16 mouse cellular contexts compared by ENCODE assay signal in the genomic region with DNA sequence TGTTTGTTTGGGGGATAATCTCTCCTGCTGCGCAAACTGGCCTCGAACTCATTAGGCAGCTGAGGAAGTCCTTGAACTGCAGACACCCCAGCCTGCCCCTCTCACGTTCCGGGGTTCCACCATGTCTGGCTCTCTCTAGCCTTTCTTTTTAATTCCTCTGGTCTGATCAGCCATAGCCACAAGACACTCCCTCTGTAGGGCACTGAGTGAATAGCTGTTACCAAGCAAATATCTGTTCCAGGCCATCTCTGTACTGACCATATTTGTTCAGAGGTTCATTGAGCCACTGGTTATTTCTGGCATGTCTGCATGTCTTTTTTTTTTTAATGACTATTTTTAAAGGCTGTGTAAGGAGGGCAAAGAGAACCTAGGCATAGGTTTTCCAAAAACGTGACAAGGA. TPM values are rescaled to one million over a fixed set of nuclear protein-coding genes. Genes with fewer than 3 reads are reported as not detected.
DNase-seq lines count a peak whose midpoint lies in the region; ATAC-seq and TF ChIP-seq lines count a peak whose summit lies in the region.
"Not testable (repeated sequence)": the region's sequence is repeated elsewhere in the genome, so short reads cannot be mapped to it uniquely, and the experiment has no call there.
"Had no signal": no experiment of that assay in that cellular context is flagged by ENCODE, and none has a peak within 500 bp of the region (broad histone marks: within the 10 kb centered on the region; RNA-seq: fewer than 3 reads in every experiment).

No protein-coding gene starts in this region.

- H3K4me2 ChIP-seq in forebrain, embryonic 12.5 days; liver, embryonic 14.5 days (ENCODE audit: low read depth): not testable (repeated sequence)
- peak overlapping the region; percentile 76 for H3K4me2 ChIP-seq in heart, embryonic 14.5 days (ENCODE audit: low read length)

- not testable (repeated sequence) for H3K4me3 ChIP-seq in forebrain, embryonic 12.5 days (replicated peaks); heart, embryonic 14.5 days (ENCODE audit: control insufficient read depth in 1 of 2, insufficient read depth in 1 of 2, low read depth in 1 of 2, low read length in 2 of 2); liver, embryonic 14.5 days (ENCODE audit: insufficient read depth in 1 of 2, low read depth in 2 of 2, low read length in 2 of 2)

- TF ChIP-seq POLR2A in brain, embryonic 14.5 days (IDR thresholded peaks at IDR 0.05; ENCODE audit: borderline replicate concordance, extremely low read depth, insufficient read depth, insufficient read length, poor library complexity, severe bottlenecking) = not testable (repeated sequence)

- H3K4me1 ChIP-seq in forebrain, embryonic 12.5 days; heart, embryonic 14.5 days (ENCODE audit: control insufficient read depth in 2 of 2, insufficient read depth in 2 of 2, low read length in 2 of 2); liver, embryonic 14.5 days (replicated peaks; ENCODE audit: control insufficient read depth in 2 of 2, insufficient read depth in 2 of 2, low read length in 1 of 2): not testable (repeated sequence)

- not testable (repeated sequence) for H3K27me3 ChIP-seq in forebrain, embryonic 12.5 days; heart, embryonic 14.5 days (ENCODE audit: control insufficient read depth, insufficient read depth, low read length); liver, embryonic 14.5 days (ENCODE audit: control insufficient read depth, insufficient read depth, low read length)

- TF ChIP-seq CTCF in brain, embryonic 14.5 days (IDR thresholded peaks at IDR 0.05; ENCODE audit: borderline replicate concordance, extremely low read depth, insufficient read depth, insufficient read length) = peak; percentile 3; the same call in 1 of the 2 replicates
- peak; percentile 25; the same call in 1 of the 2 replicates for TF ChIP-seq CTCF in liver, embryonic 14.5 days (IDR thresholded peaks at IDR 0.05; ENCODE audit: low read depth)

- not testable (repeated sequence) for H3K9ac ChIP-seq in forebrain, embryonic 12.5 days; heart, embryonic 14.5 days (ENCODE audit: low read length); liver, embryonic 14.5 days (replicated peaks)

- peak; percentile 26 for DNase-seq in CD4-positive, CD25-positive, alpha-beta regulatory T cell, adult 2 months (ENCODE audit: low read depth, low spot score)
- not testable (repeated sequence) for DNase-seq in brain, embryonic 14.5 days (ENCODE audit: low read depth); liver, embryonic 14.5 days (ENCODE audit: low read depth in 3 of 3, low spot score in 3 of 3)

- not testable (repeated sequence) for H3K36me3 ChIP-seq in forebrain, embryonic 12.5 days (replicated peaks); heart, embryonic 14.5 days (ENCODE audit: control insufficient read depth, insufficient read depth, low read length); liver, embryonic 14.5 days (replicated peaks; ENCODE audit: control insufficient read depth, insufficient read depth, low read depth)

- not testable (repeated sequence) for H3K9me3 ChIP-seq in forebrain, embryonic 12.5 days; heart, embryonic 14.5 days (ENCODE audit: control insufficient read depth, low read length); liver, embryonic 14.5 days (ENCODE audit: control insufficient read depth, low read length)

- not testable (repeated sequence) for TF ChIP-seq EP300 in liver, embryonic 14.5 days (IDR thresholded peaks at IDR 0.05; ENCODE audit: low read depth)

- not testable (repeated sequence) for H3K27ac ChIP-seq in forebrain, embryonic 12.5 days; heart, embryonic 14.5 days (replicated peaks in 1 of 2; ENCODE audit: control insufficient read depth in 1 of 2, insufficient read depth in 1 of 2, low read depth in 2 of 2, low read length in 2 of 2); liver, embryonic 14.5 days

- WGBS in forebrain, embryonic 12.5 days = 52% methylated on average over 5 of the region's 5 CpGs
- WGBS in heart, embryonic 14.5 days = 51% methylated on average over 5 of the region's 5 CpGs
- 48% methylated on average over 5 of the region's 5 CpGs for WGBS in liver, embryonic 14.5 days (ENCODE audit: insufficient replicate concordance)

- ATAC-seq in forebrain, embryonic 12.5 days (ENCODE audit: low FRiP score) = 0 out of 2 replicates have a peak, but pooled peaks have one; percentile 33
- ATAC-seq in heart, embryonic 14.5 days (ENCODE audit: insufficient number of reproducible peaks, insufficient read depth, low FRiP score, low read depth) = peak; percentile 45; the same call in 1 of the 2 replicates
- ATAC-seq in inflammation-experienced regulatory T-cells, adult 6 months = peak; percentile 39
- not testable (repeated sequence) for ATAC-seq in liver, embryonic 14.5 days (ENCODE audit: insufficient read depth)
- peak; percentile 70 for ATAC-seq in megakaryocyte-erythroid progenitor cell, adult 5-6 weeks (replicated peaks; ENCODE audit: low FRiP score, low TSS enrichment, poor library complexity, severe bottlenecking)

RNA-seq across cellular contexts. Expression of gene Crtap, which starts 21.1 kb away (rescaled TPM):
- 26.2 and 32.6 TPM in 2 replicates for polyA plus RNA-seq in brain, embryonic 14.5 days (2012; rRNA removed)
- 28.3 and 36.8 TPM in 2 replicates for polyA plus RNA-seq in forebrain, embryonic 12.5 days (2016; fragmentation: Nextera tagmentation; extraction: Ambion mirVana)
- 145 and 156 TPM in 2 replicates for polyA plus RNA-seq in heart, embryonic 14.5 days (2014; fragmentation: Nextera tagmentation; extraction: Ambion mirVana)
- polyA plus RNA-seq in inflammation-experienced regulatory T-cells, adult 6 months (2017; shearing (Covaris generic)) = 1 to 10 TPM; 2.5 to 3.9 (median 3.1) TPM
- polyA plus RNA-seq in liver, embryonic 14.5 days (2012; rRNA removed) = 12.8 and 13.1 TPM in 2 replicates
- 13.7 and 19.6 TPM in 2 replicates for polyA plus RNA-seq in liver, embryonic 14.5 days (2014; fragmentation: Nextera tagmentation; extraction: Ambion mirVana)
- total RNA-seq in megakaryocyte-erythroid progenitor cell, adult 5-6 weeks (2014; fragmentation: Nextera tagmentation) = 19.9 and 45.0 TPM in 2 replicates
- 13.1 and 13.6 TPM in 2 replicates for total RNA-seq in megakaryocyte-erythroid progenitor cell, adult 5-6 weeks (2017)

RNA-seq across cellular contexts. Expression of gene Glb1, which starts 31.5 kb away (rescaled TPM):
- 25.3 and 27.4 TPM in 2 replicates for polyA plus RNA-seq in brain, embryonic 14.5 days (2012; rRNA removed)
- 19.9 and 21.4 TPM in 2 replicates for polyA plus RNA-seq in forebrain, embryonic 12.5 days (2016; fragmentation: Nextera tagmentation; extraction: Ambion mirVana)
- polyA plus RNA-seq in heart, embryonic 14.5 days (2014; fragmentation: Nextera tagmentation; extraction: Ambion mirVana) = 53.2 and 54.5 TPM in 2 replicates
- polyA plus RNA-seq in inflammation-experienced regulatory T-cells, adult 6 months (2017; shearing (Covaris generic)) = 10 to 100 TPM; 30.2 to 38.0 (median 34.6) TPM
- polyA plus RNA-seq in liver, embryonic 14.5 days (2012; rRNA removed) = 10.2 and 10.5 TPM in 2 replicates
- 13.1 TPM in 2 replicates for polyA plus RNA-seq in liver, embryonic 14.5 days (2014; fragmentation: Nextera tagmentation; extraction: Ambion mirVana)
- 15.9 and 20.4 TPM in 2 replicates for total RNA-seq in megakaryocyte-erythroid progenitor cell, adult 5-6 weeks (2014; fragmentation: Nextera tagmentation)
- 11.5 and 23.4 TPM in 2 replicates for total RNA-seq in megakaryocyte-erythroid progenitor cell, adult 5-6 weeks (2017)

RNA-seq across cellular contexts. Expression of gene Tmppe, which starts 31.5 kb away (rescaled TPM):
- 3.2 and 4.9 TPM in 2 replicates for polyA plus RNA-seq in brain, embryonic 14.5 days (2012; rRNA removed)
- 8.2 and 8.7 TPM in 2 replicates for polyA plus RNA-seq in forebrain, embryonic 12.5 days (2016; fragmentation: Nextera tagmentation; extraction: Ambion mirVana)
- 3.0 and 4.4 TPM in 2 replicates for polyA plus RNA-seq in heart, embryonic 14.5 days (2014; fragmentation: Nextera tagmentation; extraction: Ambion mirVana)
- polyA plus RNA-seq in inflammation-experienced regulatory T-cells, adult 6 months (2017; shearing (Covaris generic)) = 10 to 100 TPM in 2 of 3 experiments, 1 to 10 TPM in 1; 9.9 to 14.3 (median 12.1) TPM
- 1.2 TPM in 2 replicates for polyA plus RNA-seq in liver, embryonic 14.5 days (2012; rRNA removed)
- polyA plus RNA-seq in liver, embryonic 14.5 days (2014; fragmentation: Nextera tagmentation; extraction: Ambion mirVana) = 0.36 and 0.62 TPM in 2 replicates
- total RNA-seq in megakaryocyte-erythroid progenitor cell, adult 5-6 weeks (2014; fragmentation: Nextera tagmentation) = 4.5 TPM in 2 replicates
- total RNA-seq in megakaryocyte-erythroid progenitor cell, adult 5-6 weeks (2017) = 0.75 and 3.7 TPM in 2 replicates

RNA-seq across cellular contexts. Expression of gene Bcl2a1c, which starts 39.5 kb away (rescaled TPM):
- not detected in 2 replicates for polyA plus RNA-seq in brain, embryonic 14.5 days (2012; rRNA removed)
- polyA plus RNA-seq in forebrain, embryonic 12.5 days (2016; fragmentation: Nextera tagmentation; extraction: Ambion mirVana) = not detected in 2 replicates
- polyA plus RNA-seq in heart, embryonic 14.5 days (2014; fragmentation: Nextera tagmentation; extraction: Ambion mirVana) = not detected in 2 replicates
- 1 to 10 TPM in 2 of 3 experiments, not detected in 1; 3.4 to 5.9 TPM for polyA plus RNA-seq in inflammation-experienced regulatory T-cells, adult 6 months (2017; shearing (Covaris generic))
- not detected in 2 replicates for polyA plus RNA-seq in liver, embryonic 14.5 days (2012; rRNA removed)
- polyA plus RNA-seq in liver, embryonic 14.5 days (2014; fragmentation: Nextera tagmentation; extraction: Ambion mirVana) = not detected in 2 replicates
- not detected in 2 replicates for total RNA-seq in megakaryocyte-erythroid progenitor cell, adult 5-6 weeks (2014; fragmentation: Nextera tagmentation)
- not detected in 2 replicates for total RNA-seq in megakaryocyte-erythroid progenitor cell, adult 5-6 weeks (2017)
- total RNA-seq: adrenal gland, postnatal 4 days; gastrocnemius, adult 8-10 months; layer of hippocampus, postnatal 14 days; left cerebral cortex, postnatal 25 days had no signal
- polyA plus RNA-seq: C2C12; embryonic facial prominence, embryonic 14.5 days; forebrain, embryonic 15.5 days; hindbrain, embryonic 10.5 days; midbrain, embryonic 12.5 days had no signal
